Mouse (Mus musculus) limb, embryonic 10.5 days (tissue): ENCODE data around the gene Cacna1c. TPM values are rescaled to one million over a fixed set of nuclear protein-coding genes. Genes with fewer than 3 reads are reported as not detected.

Experiments used
- DNase-seq: peaks from one replicate; pipeline ENCODE4 v3.0.0-alpha.2; 2017; ENCODE audit warnings: low spot score
- H3K27ac ChIP-seq: fragments of 300-500 bp; sonication (generic); 2 replicates; pipeline ENCODE4 v1.5.1; 2016; ENCODE audit warnings: mild to moderate bottlenecking
- H3K27me3 ChIP-seq: fragments of 300-500 bp; sonication (generic); 2 replicates; pipeline ENCODE4 v1.6.1; 2016; ENCODE audit warnings: low read depth, mild to moderate bottlenecking; ENCODE audit not compliant: poor library complexity, severe bottlenecking
- H3K36me3 ChIP-seq: fragments of 300-500 bp; sonication (generic); 2 replicates; pipeline ENCODE4 v1.6.1; 2016; ENCODE audit warnings: mild to moderate bottlenecking, moderate library complexity
- H3K4me1 ChIP-seq: fragments of 300-500 bp; sonication (generic); 2 replicates; pipeline ENCODE4 v1.6.1; 2016
- H3K4me3 ChIP-seq: fragments of 300-500 bp; sonication (generic); 2 replicates; pipeline ENCODE4 v1.5.1; 2016; ENCODE audit warnings: mild to moderate bottlenecking, moderate library complexity
- H3K9me3 ChIP-seq: fragments of 300-500 bp; sonication (generic); replicated peaks from 2 replicates; pipeline ENCODE4 v1.6.1; 2016; ENCODE audit warnings: mild to moderate bottlenecking
- WGBS: fragments of 180-500 bp; shearing (Covaris S2); methylation state at CpG from one replicate; pipeline ENCODE4 v1.1.7; 2016; 5-methylcytosine and 5-hydroxymethylcytosine counted together
- polyA plus RNA-seq: library from polyadenylated mRNA; unstranded; fragments of >200 nt; fragmentation: Nextera tagmentation; extraction: Ambion mirVana; gene quantifications from 2 replicates; pipeline ENCODE4 v1.2.1, GENCODE M21; 2016

Gene Cacna1c
- polyA plus RNA-seq, 1 experiment from 2014 or later, result 10.2 TPM

DNA sequence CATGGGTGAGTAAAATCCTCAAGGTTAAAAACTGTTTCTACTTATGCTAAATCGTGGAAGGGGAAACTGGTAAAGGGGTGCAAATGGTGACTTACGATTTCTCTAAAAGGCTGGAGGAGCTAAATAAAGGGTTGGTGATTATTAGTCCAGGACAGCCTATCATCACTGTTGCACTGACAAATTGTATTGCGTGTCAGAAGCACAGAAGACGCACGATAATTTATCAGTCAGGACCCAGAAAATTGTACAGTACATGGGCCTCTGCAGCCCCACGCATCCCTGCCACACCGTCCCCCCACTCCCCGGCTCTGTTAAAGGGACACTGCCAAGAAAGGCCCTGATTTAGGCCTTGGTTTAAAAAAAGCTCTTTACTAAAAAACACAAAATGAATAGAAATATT lies 352.7 kb downstream of the Cacna1c start:
- Histone ChIP-seq H3K4me3 (no peak overlapping the region), H3K4me1 (peaks cover 50% of the 10 kb centered on the region), H3K27me3 (no peaks in the 10 kb centered on the region), H3K36me3 (no peaks in the 10 kb centered on the region), H3K9me3 (no peaks in the 10 kb centered on the region), H3K27ac (no peak overlapping the region)
- WGBS, result 87% methylated on average over 8 of the region's 8 CpGs
- no peak for DNase-seq

DNA sequence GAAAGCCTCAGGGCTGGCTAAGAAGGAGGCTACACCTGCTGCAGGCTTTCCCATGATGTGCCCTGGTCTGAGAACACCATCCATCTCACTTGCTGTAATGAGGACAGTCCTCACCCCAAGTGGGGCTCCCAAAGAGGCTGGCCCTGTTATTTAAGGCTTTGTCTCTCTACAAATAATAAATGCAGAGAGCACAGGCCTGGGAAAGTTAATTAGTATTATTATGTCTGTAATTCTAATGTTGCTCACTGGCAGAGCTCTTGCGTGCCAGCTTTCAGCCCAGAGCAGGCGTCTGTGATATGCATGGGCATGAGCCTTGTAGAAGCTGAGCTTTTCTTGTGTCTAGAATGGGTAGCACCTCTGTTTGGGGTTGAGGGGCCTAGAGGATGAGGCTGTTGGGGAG lies 354.3 kb downstream of the Cacna1c start:
- DNase-seq, result no peak
- Histone ChIP-seq H3K4me3 (no peak overlapping the region), H3K27me3 (no peaks in the 10 kb centered on the region), H3K36me3 (no peaks in the 10 kb centered on the region), H3K4me1 (peaks cover 52% of the 10 kb centered on the region), H3K9me3 (no peaks in the 10 kb centered on the region), H3K27ac (no peak overlapping the region)
- 92% methylated on average over 2 of the region's 2 CpGs for WGBS

DNA sequence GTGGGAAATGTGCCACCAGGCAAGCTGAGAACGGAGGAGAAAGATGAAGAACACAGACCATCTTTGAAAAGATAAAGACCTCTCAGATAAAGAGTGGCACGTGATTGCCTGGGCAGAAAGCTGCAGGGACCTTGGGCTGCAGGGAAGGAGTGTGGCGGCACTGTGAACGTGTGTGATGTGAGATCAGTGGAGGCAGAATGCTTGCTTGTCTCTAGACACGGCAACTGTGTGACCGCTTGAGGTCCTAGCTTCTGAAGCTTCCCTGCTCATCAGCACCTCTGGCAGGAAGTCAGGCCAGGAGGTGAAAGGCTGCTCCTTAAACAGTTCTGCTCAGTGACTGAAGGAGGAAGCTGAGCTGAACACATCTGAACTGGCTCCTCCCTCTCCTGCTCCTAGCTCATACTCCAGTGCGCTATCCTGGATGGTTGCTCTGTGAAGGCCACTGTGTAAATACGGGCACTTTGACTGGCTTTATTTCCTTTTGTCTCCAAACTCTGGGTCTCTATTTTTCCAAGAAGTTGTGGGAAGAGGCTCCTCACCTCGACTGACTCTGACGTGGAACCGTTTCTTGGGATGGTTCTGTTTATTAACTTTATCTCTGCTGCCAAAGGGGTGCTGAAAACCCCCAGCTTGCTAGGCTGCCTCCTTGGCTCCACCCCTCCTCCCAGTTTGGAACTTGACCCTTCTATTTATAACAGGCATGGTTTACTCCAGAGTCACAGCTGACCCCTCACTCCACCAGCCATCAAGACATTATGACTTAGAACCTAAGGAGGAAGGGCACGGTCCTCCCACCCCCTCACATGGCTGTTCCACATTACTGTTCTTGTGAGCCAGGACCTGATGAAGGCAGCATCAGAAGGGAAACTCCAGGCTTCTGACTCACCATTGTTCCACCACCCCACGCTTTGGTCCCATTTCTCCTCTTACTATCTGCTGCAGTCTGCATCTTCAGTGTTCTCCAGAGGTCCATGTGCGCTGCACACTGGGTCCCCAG lies 357.0 kb downstream of the Cacna1c start:
- no peak for DNase-seq
- H3K27me3 ChIP-seq, result no peaks in the 10 kb centered on the region
- no peaks in the 10 kb centered on the region for H3K9me3 ChIP-seq
- H3K36me3 ChIP-seq, result no peaks in the 10 kb centered on the region
- H3K4me1 ChIP-seq, result peaks cover 41% of the 10 kb centered on the region
- H3K27ac ChIP-seq, result peak overlapping the region; percentile 63
- WGBS, result 49% methylated on average over 14 of the region's 14 CpGs
- no peak overlapping the region for H3K4me3 ChIP-seq

DNA sequence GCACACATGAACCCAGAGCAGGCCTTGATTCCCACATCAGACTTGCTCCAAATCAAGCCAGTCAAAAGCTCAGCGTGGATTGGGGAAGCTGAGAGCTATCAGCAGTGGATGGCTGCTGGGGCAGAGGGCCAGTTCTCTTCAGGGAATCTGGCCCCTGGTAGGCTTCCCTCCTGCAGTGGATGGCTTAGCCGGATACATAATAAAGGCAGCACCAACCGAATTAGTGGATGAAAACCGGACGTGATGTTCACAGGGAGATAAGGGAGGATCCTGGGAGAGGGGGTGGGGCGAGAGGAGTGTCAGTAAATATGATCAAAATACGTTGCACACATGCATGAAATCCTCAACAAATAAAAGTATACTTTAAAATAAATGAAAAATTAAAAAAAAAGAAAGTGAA lies 359.5 kb downstream of the Cacna1c start:
- H3K9me3 ChIP-seq, result no peaks in the 10 kb centered on the region
- no peaks in the 10 kb centered on the region for H3K36me3 ChIP-seq
- H3K4me1 ChIP-seq, result peaks cover 47% of the 10 kb centered on the region
- no peak for DNase-seq
- no peak overlapping the region for H3K27ac ChIP-seq
- H3K4me3 ChIP-seq, result no peak overlapping the region
- H3K27me3 ChIP-seq, result no peaks in the 10 kb centered on the region
- WGBS, result 50% methylated on average over 7 of the region's 7 CpGs

DNA sequence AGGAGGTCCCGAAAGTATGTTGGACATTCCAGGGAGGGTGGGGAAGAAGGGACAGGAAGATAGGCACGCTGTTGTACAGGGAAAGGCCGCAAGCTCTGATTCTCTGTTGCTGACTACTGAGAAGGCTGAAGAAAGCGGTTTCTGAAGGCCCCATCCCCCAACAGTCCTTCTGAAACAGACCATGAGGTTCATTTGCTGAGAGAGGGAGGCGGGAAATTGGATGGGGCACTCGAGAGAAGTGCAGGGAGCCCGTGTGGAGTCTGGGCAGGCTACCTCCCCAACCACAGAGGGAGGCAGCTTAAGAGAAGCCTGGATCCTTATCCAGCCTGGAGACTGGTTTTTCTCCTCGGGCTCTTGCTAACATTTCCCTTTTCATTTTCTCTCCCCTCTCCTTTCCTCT lies 362.2 kb downstream of the Cacna1c start:
- no peaks in the 10 kb centered on the region for H3K36me3 ChIP-seq
- no peaks in the 10 kb centered on the region for H3K9me3 ChIP-seq
- no peaks in the 10 kb centered on the region for H3K27me3 ChIP-seq
- no peak overlapping the region for H3K4me3 ChIP-seq
- DNase-seq, result no peak
- 57% methylated on average over 8 of the region's 8 CpGs for WGBS
- H3K27ac ChIP-seq, result peak overlapping the region; percentile 6; the same call in 1 of the 2 replicates
- H3K4me1 ChIP-seq, result peaks cover 23% of the 10 kb centered on the region

DNA sequence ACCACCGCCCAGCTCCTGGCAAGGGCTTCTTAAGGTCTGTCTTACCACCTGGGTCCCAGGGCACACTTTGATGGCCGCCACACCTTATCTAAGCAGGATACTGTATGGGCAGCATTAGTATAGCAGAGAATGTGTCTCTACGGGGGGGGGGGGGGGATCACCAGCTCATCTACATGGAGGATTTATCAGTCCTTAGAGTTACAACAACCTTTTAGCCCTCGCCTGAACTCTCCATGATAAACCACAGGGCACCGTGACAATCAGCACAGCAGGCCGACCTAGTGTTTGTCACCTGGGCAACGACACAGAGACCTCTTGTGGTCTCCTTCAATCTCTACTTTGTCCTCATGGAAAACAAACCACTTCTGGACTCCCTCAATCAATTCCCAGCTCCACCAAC lies 363.2 kb downstream of the Cacna1c start:
- H3K36me3 ChIP-seq, result no peaks in the 10 kb centered on the region
- H3K27ac ChIP-seq, result no peak overlapping the region
- H3K27me3 ChIP-seq, result no peaks in the 10 kb centered on the region
- H3K4me3 ChIP-seq, result no peak overlapping the region
- peaks cover 18% of the 10 kb centered on the region for H3K4me1 ChIP-seq
- DNase-seq, result no peak
- H3K9me3 ChIP-seq, result no peaks in the 10 kb centered on the region
- WGBS, result 88% methylated on average over 7 of the region's 7 CpGs

DNA sequence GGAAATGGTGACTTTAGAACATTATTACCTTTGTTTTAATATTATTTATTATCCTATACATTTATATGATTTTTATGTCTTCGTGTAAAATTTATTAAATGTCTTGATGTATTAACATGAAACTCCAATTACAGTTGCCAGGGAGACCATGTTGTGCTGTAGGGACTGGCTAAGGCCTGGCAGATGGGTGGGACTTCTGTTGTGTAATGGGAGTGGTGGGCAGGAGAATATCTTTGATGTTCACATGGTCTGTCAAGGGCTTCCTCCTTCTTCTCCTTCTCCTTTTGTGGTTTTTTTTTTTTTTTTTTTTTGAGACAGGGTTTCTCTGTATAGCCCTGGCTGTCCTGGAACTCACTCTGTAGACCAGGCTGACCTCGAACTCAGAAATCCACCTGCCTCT lies 363.6 kb downstream of the Cacna1c start:
- H3K4me3 ChIP-seq, result no peak overlapping the region
- H3K4me1 ChIP-seq, result peaks cover 22% of the 10 kb centered on the region
- DNase-seq, result no peak
- WGBS, result 96% methylated on average over 2 of the region's 2 CpGs
- H3K36me3 ChIP-seq, result no peaks in the 10 kb centered on the region
- no peak overlapping the region for H3K27ac ChIP-seq
- H3K27me3 ChIP-seq, result no peaks in the 10 kb centered on the region
- H3K9me3 ChIP-seq, result no peaks in the 10 kb centered on the region

DNA sequence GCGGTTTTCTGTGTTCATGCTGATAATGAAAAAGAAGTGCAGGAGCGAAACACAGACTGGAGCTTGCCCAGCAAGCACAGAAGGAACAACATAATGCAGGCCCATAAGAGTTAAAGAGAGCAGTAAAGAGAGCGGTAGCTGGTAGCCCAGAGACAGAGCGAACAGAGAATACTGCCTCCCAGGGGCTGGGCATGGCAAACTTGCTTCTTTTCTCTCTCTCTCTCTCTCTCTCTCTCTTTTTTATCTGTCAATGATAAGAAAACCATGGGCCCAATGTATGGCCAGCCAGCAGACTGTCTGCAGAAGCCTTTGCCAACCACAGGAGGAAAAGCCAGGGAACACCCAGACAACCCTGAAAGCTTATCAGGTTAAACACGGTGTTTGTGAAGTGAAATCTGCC lies 365.4 kb downstream of the Cacna1c start:
- DNase-seq, result no peak
- 94% methylated on average over 5 of the region's 5 CpGs for WGBS
- no peaks in the 10 kb centered on the region for H3K27me3 ChIP-seq

DNA sequence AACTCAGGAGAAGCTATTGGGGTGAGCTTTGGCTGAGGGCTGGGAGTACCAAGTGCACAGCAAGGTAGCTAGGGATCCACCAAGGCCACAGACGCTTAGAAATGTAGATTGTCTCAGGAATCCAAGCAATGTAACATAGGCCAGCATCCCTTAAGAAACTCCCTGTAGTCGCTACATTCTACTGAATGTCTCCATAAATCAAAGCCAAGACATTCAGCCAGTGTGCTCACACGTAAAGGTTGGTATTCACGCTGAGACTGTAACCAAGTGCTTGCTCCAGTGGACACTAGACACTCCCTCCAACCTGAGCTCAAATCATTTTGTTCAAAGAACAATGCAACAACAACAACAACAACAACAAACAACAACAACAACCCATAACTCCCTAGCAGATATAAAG lies 368.0 kb downstream of the Cacna1c start:
- peak overlapping the region; percentile 66 for H3K27ac ChIP-seq
- peaks cover 19% of the 10 kb centered on the region for H3K4me1 ChIP-seq
- no peaks in the 10 kb centered on the region for H3K36me3 ChIP-seq
- DNase-seq, result no peak
- WGBS, result 72% methylated on average over 4 of the region's 4 CpGs
- H3K27me3 ChIP-seq, result no peaks in the 10 kb centered on the region
- H3K9me3 ChIP-seq, result no peaks in the 10 kb centered on the region
- H3K4me3 ChIP-seq, result no peak overlapping the region

More for the DNA sequence above, 365.4 kb downstream of the Cacna1c start:
- Histone ChIP-seq H3K9me3 (no peaks in the 10 kb centered on the region), H3K36me3 (no peaks in the 10 kb centered on the region), H3K27ac (no peak overlapping the region), H3K4me3 (no peak overlapping the region), H3K4me1 (peaks cover 27% of the 10 kb centered on the region)

DNA sequence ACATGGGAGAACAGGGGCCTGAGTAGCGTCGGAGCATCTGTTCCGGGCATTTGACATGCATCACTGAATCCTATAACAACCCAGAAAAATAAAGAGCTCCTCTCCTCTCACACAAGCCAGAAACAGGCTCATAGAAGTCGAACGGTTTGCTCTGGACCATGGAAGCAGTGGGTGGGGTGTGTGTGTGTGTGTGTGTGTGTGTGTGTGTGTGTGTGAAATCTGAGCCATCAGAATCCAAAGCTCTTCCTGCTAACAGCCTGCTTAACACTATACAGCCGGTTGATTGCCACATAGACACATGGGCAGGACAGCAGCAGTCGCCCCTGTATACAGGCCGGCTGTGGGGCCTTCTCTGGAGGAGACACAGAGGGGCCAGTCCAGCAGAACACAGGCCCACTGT lies 368.7 kb downstream of the Cacna1c start:
- Histone ChIP-seq H3K36me3 (no peaks in the 10 kb centered on the region), H3K9me3 (no peaks in the 10 kb centered on the region), H3K4me3 (no peak overlapping the region), H3K27me3 (no peaks in the 10 kb centered on the region), H3K4me1 (peaks cover 19% of the 10 kb centered on the region), H3K27ac (peak overlapping the region; percentile 66)
- no peak for DNase-seq
- WGBS, result 57% methylated on average over 8 of the region's 8 CpGs

DNA sequence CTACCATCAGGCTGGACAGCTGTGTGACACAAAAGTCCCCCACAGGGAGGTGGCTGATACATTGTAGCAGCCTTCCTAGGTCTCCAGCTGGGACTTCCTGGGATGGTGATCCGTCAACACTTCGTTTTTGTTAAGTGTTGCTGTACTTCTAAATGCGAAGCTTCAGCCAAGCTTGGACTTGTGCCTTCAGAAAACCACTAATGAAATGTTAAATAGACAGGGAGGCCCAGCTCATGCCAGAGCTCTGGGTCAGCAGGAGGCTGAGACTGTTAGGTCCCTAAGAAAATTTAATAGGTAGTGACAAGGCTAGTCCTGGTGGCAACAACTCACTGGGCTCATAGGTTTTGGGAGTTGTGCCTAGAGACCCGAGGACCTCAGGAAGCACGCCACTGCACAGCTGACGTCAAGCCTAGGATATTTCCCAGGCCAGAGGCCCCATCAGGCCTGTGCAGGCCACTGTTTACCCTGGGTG lies 370.8 kb downstream of the Cacna1c start:
- WGBS, result 74% methylated on average over 6 of the region's 6 CpGs
- Histone ChIP-seq H3K9me3 (no peaks in the 10 kb centered on the region), H3K27me3 (no peaks in the 10 kb centered on the region), H3K36me3 (no peaks in the 10 kb centered on the region), H3K4me3 (no peak overlapping the region), H3K27ac (no peak overlapping the region), H3K4me1 (peaks cover 33% of the 10 kb centered on the region)
- DNase-seq, result no peak

DNA sequence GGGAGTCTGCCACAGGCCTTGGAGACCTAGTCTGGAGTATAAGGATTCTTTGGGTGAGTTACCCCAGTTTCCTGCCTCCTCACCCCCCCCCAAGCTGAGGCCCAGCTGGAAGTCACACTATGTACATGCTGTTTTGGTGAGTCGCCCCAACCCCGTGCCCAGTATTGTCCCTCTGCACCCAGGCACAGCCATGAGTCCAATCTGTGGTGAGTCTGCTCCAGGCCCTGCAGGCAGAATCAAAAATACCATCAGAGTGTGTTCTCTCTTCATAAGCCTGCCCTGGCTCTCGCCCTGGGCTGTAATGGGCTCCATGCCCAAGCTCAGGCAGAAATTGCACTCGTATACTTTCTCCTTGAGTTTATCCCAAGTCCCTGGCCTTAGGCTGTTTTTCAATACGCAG lies 374.7 kb downstream of the Cacna1c start:
- Histone ChIP-seq H3K27ac (no peak overlapping the region), H3K4me3 (no peak overlapping the region), H3K36me3 (no peaks in the 10 kb centered on the region), H3K27me3 (no peaks in the 10 kb centered on the region), H3K9me3 (no peaks in the 10 kb centered on the region), H3K4me1 (peaks cover 34% of the 10 kb centered on the region)
- DNase-seq, result no peak
- WGBS, result 90% methylated on average over 5 of the region's 5 CpGs

DNA sequence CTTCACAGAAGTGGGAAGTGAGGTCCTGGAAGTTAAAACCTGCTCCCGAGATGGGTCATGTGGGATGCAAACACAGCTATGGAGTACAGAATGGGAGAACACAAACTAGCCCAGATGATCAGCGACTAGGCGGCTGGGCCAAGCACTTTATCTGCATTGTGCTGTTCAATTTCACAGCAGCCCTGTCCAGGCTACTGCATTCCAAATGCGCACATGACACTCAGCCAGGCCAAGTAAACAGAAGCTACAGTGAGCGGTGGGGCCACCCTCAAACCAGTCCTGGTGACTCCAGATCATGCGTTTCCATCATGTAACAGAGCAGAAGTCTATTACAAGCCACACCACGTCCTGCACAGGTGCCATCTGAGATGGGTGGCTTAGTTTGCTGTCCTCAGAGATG lies 376.6 kb downstream of the Cacna1c start:
- H3K4me3 ChIP-seq, result no peak overlapping the region
- H3K27me3 ChIP-seq, result no peaks in the 10 kb centered on the region
- no peak for DNase-seq
- no peak overlapping the region for H3K27ac ChIP-seq
- WGBS, result 90% methylated on average over 7 of the region's 7 CpGs
- H3K9me3 ChIP-seq, result no peaks in the 10 kb centered on the region
- H3K4me1 ChIP-seq, result peaks cover 29% of the 10 kb centered on the region
- H3K36me3 ChIP-seq, result no peaks in the 10 kb centered on the region
